Mouse (Mus musculus) bone marrow, adult 2 months (tissue): ENCODE measurements around the gene Pced1b.

ENCODE experiments used
- CTCF ChIP-seq: fragments of 200-500 bp; IDR thresholded peaks from 2 replicates; pipeline ENCODE4 v1.5.1; 2011; ENCODE audit warnings: low read length, control low read depth; ENCODE audit not compliant: control insufficient read depth, insufficient read depth
- POLR2A ChIP-seq: fragments of 200-500 bp; IDR thresholded peaks from 2 replicates; pipeline ENCODE4 v1.6.1; 2011; ENCODE audit warnings: low read depth, mild to moderate bottlenecking, control low read depth, low read length, borderline replicate concordance; ENCODE audit not compliant: control insufficient read depth

DNA sequence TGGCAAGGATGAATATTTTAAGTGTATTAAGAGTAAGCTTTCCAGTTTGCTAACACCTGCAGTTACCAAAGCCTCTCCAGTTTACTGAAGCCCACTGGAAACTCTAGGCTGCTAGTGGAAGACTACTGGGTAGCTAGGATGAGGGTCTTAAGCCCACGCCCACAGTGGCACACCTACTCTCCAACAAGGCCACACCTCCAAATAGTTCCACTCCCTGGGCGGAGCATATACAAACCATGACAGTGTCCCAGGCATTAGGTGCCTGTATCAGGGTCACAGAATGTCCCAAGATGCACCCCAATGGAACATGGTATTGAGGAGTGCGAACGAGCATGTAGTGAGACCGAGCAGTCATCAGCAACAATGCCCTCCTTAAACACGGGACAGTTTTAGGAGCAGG is 140.9 kb downstream of the Pced1b start:
- TF ChIP-seq CTCF = no peak
- no peak for TF ChIP-seq POLR2A
